Mouse (Mus musculus) lung, postnatal 0 days (tissue): ENCODE data around the gene Cyp20a1.

Experiments
- CTCF ChIP-seq: IDR thresholded peaks from 2 replicates; pipeline ENCODE4 v1.5.1; 2016; ENCODE audit warnings: antibody characterized with exemption, mild to moderate bottlenecking
- EP300 ChIP-seq: IDR thresholded peaks from 2 replicates; pipeline ENCODE4 v1.6.1; 2016; ENCODE audit warnings: antibody characterized with exemption, mild to moderate bottlenecking, control low read depth

GRCm38 (mm10) chr1:60344670-60345069 is 1.5 kb downstream of the Cyp20a1 start:
- TF ChIP-seq CTCF (no peak), EP300 (no peak)
